Mouse (Mus musculus) bone marrow macrophage, adult 2 months (primary cell): ENCODE data around the gene Dennd1a. TPM values are rescaled to one million over a fixed set of nuclear protein-coding genes. Genes with fewer than 3 reads are reported as not detected.

ENCODE experiments used
- H3K27ac ChIP-seq: 2 replicates; pipeline ENCODE4 v1.5.1; 2012; ENCODE audit warnings: low read depth, low read length; ENCODE audit not compliant: insufficient read depth
- H3K4me1 ChIP-seq: 2 replicates; pipeline ENCODE4 v1.6.1; 2012; ENCODE audit warnings: low read length; ENCODE audit not compliant: control insufficient read depth, insufficient read depth
- H3K4me3 ChIP-seq: 2 replicates; pipeline ENCODE4 v1.5.1; 2012; ENCODE audit warnings: mild to moderate bottlenecking, low read length, moderate library complexity; ENCODE audit not compliant: insufficient read depth
- CTCF ChIP-seq: IDR thresholded peaks from 2 replicates; pipeline ENCODE4 v1.5.1; 2012; ENCODE audit warnings: low read depth, mild to moderate bottlenecking, low read length, moderate library complexity
- POLR2A ChIP-seq: IDR thresholded peaks from 2 replicates; pipeline ENCODE4 v1.6.1; 2012; ENCODE audit warnings: mild to moderate bottlenecking, low read depth, low read length, borderline replicate concordance
- polyA plus RNA-seq: library from polyadenylated mRNA; stranded (reverse); fragments of >200 nt; gene quantifications from 2 replicates; pipeline ENCODE4 v1.2.4, GENCODE M21; 2012; ENCODE audit not compliant: missing spikeins, insufficient read depth, insufficient read length

Dennd1a gene
- polyA plus RNA-seq, 1 experiment: 73.7 TPM

GRCm38 (mm10) chr2:37849357-37849756 is 437.8 kb downstream of the Dennd1a start:
- no peak overlapping the region for H3K27ac ChIP-seq
- TF ChIP-seq CTCF: no peak
- TF ChIP-seq POLR2A: no peak
- no peak overlapping the region for H3K4me3 ChIP-seq
- H3K4me1 ChIP-seq: no peaks in the 10 kb centered on the region

- TF ChIP-seq POLR2A (no peak), CTCF (no peak)
- Histone ChIP-seq H3K4me3 (no peak overlapping the region), H3K4me1 (peaks cover 10% of the 10 kb centered on the region), H3K27ac (no peak overlapping the region)
These were observed 444.5 kb downstream of the Dennd1a start for GRCm38 (mm10) chr2:37842719-37843118.

GRCm38 (mm10) chr2:37842151-37842569 is 445.0 kb downstream of the Dennd1a start:
- H3K4me1 ChIP-seq: peaks cover 10% of the 10 kb centered on the region
- TF ChIP-seq CTCF (no peak), POLR2A (no peak)
- H3K27ac ChIP-seq: no peak overlapping the region

GRCm38 (mm10) chr2:37839922-37840321 is 447.3 kb downstream of the Dennd1a start:
- Histone ChIP-seq H3K27ac (no peak overlapping the region), H3K4me1 (peaks cover 10% of the 10 kb centered on the region), H3K4me3 (no peak overlapping the region)
- TF ChIP-seq CTCF (no peak), POLR2A (no peak)

More at GRCm38 (mm10) chr2:37842151-37842569, 445.0 kb downstream of the Dennd1a start:
- H3K4me3 ChIP-seq: no peak overlapping the region

- no peak for TF ChIP-seq CTCF
- no peak for TF ChIP-seq POLR2A
- Histone ChIP-seq H3K4me3 (no peak overlapping the region), H3K27ac (no peak overlapping the region), H3K4me1 (peaks cover 10% of the 10 kb centered on the region)
These were observed 448.8 kb downstream of the Dennd1a start for GRCm38 (mm10) chr2:37838202-37838984.

GRCm38 (mm10) chr2:37837542-37837941 is 449.6 kb downstream of the Dennd1a start:
- peaks cover 6% of the 10 kb centered on the region for H3K4me1 ChIP-seq
- H3K27ac ChIP-seq: no peak overlapping the region
- TF ChIP-seq CTCF (no peak), POLR2A (no peak)
- H3K4me3 ChIP-seq: no peak overlapping the region

- H3K4me3 ChIP-seq: no peak overlapping the region
- no peak overlapping the region for H3K27ac ChIP-seq
These were observed 450.3 kb downstream of the Dennd1a start for GRCm38 (mm10) chr2:37836926-37837325.

GRCm38 (mm10) chr2:37832253-37832652 is 454.9 kb downstream of the Dennd1a start:
- TF ChIP-seq CTCF (no peak), POLR2A (no peak)
- Histone ChIP-seq H3K4me1 (no peaks in the 10 kb centered on the region), H3K27ac (no peak overlapping the region), H3K4me3 (no peak overlapping the region)

More at GRCm38 (mm10) chr2:37836926-37837325, 450.3 kb downstream of the Dennd1a start:
- H3K4me1 ChIP-seq: no peaks in the 10 kb centered on the region; the same call in 1 of the 2 replicates
- no peak for TF ChIP-seq POLR2A
- TF ChIP-seq CTCF: no peak

- Histone ChIP-seq H3K4me1 (no peaks in the 10 kb centered on the region), H3K4me3 (no peak overlapping the region), H3K27ac (no peak overlapping the region)
- TF ChIP-seq CTCF: no peak
- no peak for TF ChIP-seq POLR2A
These were observed 457.4 kb downstream of the Dennd1a start for GRCm38 (mm10) chr2:37829758-37830275.

GRCm38 (mm10) chr2:37823826-37824225 is 463.4 kb downstream of the Dennd1a start:
- Histone ChIP-seq H3K27ac (no peak overlapping the region), H3K4me1 (no peaks in the 10 kb centered on the region), H3K4me3 (no peak overlapping the region)
- TF ChIP-seq CTCF (no peak), POLR2A (no peak)
